11 mouse cellular contexts compared by ENCODE assay signal in genomic region chr6:61902715-61903114, GRCm38 (mm10).
DNase-seq lines count a peak whose midpoint lies in the region; ATAC-seq lines count a peak whose summit lies in the region.
"Had no signal": no experiment of that assay in that cellular context is flagged by ENCODE, and none has a peak within 500 bp of the region (broad histone marks: within the 10 kb centered on the region; RNA-seq: fewer than 3 reads in every experiment).

No protein-coding gene starts in this region.

- H3K36me3 ChIP-seq in kidney, embryonic 16.5 days (ENCODE audit: insufficient read depth, low read length): no peaks in the 10 kb centered on the region
- H3K36me3 ChIP-seq: limb, embryonic 15.5 days; midbrain, embryonic 12.5 days had no signal

- H3K9ac ChIP-seq in kidney, embryonic 16.5 days (replicated peaks; ENCODE audit: low read length): no peak overlapping the region
- H3K9ac ChIP-seq: limb, embryonic 15.5 days; midbrain, embryonic 12.5 days had no signal

- H3K4me1 ChIP-seq in kidney, embryonic 16.5 days (ENCODE audit: insufficient read depth, low read length): no peaks in the 10 kb centered on the region
- H3K4me1 ChIP-seq: limb, embryonic 15.5 days; midbrain, embryonic 12.5 days had no signal

- peak; percentile 43 to 58 for DNase-seq in cerebellum, postnatal 10 days
- no peak for DNase-seq in cerebellum, adult 9-11 months
- DNase-seq in kidney, adult 9 months: peak; percentile 19
- DNase-seq in 416B (ENCODE audit: low read depth): peak; percentile 12
- DNase-seq in kidney, postnatal 14 days: peak; percentile 5
- DNase-seq in ovary, postnatal 36 days (ENCODE audit: low spot score): no peak
- DNase-seq in c-Kit-positive CD71-positive TER-119-positive erythroid progenitor cells, embryonic 14.5 days (ENCODE audit: low spot score): no peak

- no peaks in the 10 kb centered on the region for H3K9me3 ChIP-seq in kidney, embryonic 16.5 days (ENCODE audit: low read length)
- H3K9me3 ChIP-seq: limb, embryonic 15.5 days; midbrain, embryonic 12.5 days had no signal

- no peak overlapping the region for H3K4me2 ChIP-seq in kidney, embryonic 16.5 days (replicated peaks; ENCODE audit: low read depth, low read length)
- H3K4me2 ChIP-seq: limb, embryonic 15.5 days; midbrain, embryonic 12.5 days had no signal

- H3K27ac ChIP-seq in kidney, embryonic 16.5 days (ENCODE audit: low read length): no peak overlapping the region
- H3K27ac ChIP-seq: limb, embryonic 15.5 days; midbrain, embryonic 12.5 days had no signal

- no peak for ATAC-seq in kidney, embryonic 16.5 days (ENCODE audit: low FRiP score, low TSS enrichment)
- ATAC-seq: activated CD4-positive, CD25-positive, alpha-beta regulatory T cell, adult 4 months had no signal

- H3K27me3 ChIP-seq in kidney, embryonic 16.5 days (ENCODE audit: insufficient read depth, low read length): no peaks in the 10 kb centered on the region
- H3K27me3 ChIP-seq: limb, embryonic 15.5 days; midbrain, embryonic 12.5 days had no signal

- WGBS in kidney, embryonic 16.5 days: 18% methylated on average over 1 of the region's 1 CpGs

- H3K4me3 ChIP-seq in kidney, embryonic 16.5 days (ENCODE audit: low read length): no peak overlapping the region
- H3K4me3 ChIP-seq: limb, embryonic 15.5 days; midbrain, embryonic 12.5 days had no signal

Comparison
In these comparisons a context has a peak if more than half of its experiments do, and no peak if none do; other contexts are left out.
1. DNase-seq: peak in cerebellum, postnatal 10 days (2 of 2), kidney, adult 9 months (single experiment), 416B (single experiment) and kidney, postnatal 14 days (single experiment); none in cerebellum, adult 9-11 months (single experiment), ovary, postnatal 36 days (single experiment) and c-Kit-positive CD71-positive TER-119-positive erythroid progenitor cells, embryonic 14.5 days (single experiment).